Mouse (Mus musculus) midbrain, embryonic 15.5 days (tissue): ENCODE measurements around the gene Usp39. TPM values are rescaled to one million over a fixed set of nuclear protein-coding genes. Genes with fewer than 3 reads are reported as not detected.

ENCODE experiments used
- ATAC-seq: fragments of 200-750 bp; cut with Nextera tagmentation; replicated peaks from 2 replicates; pipeline ENCODE4 v1.8.0; 2017; ENCODE audit warnings: moderate TSS enrichment
- H3K27ac ChIP-seq: fragments of 300-500 bp; sonication (generic); 2 replicates; pipeline ENCODE4 v1.5.1; 2015; ENCODE audit warnings: mild to moderate bottlenecking, inconsistent platforms
- H3K27me3 ChIP-seq: fragments of 300-500 bp; sonication (generic); replicated peaks from 2 replicates; pipeline ENCODE4 v1.6.1; 2015; ENCODE audit warnings: inconsistent platforms
- H3K36me3 ChIP-seq: fragments of 300-500 bp; sonication (generic); replicated peaks from 2 replicates; pipeline ENCODE4 v1.6.1; 2015; ENCODE audit warnings: inconsistent platforms
- H3K4me1 ChIP-seq: fragments of 300-500 bp; sonication (generic); 2 replicates; pipeline ENCODE4 v1.6.1; 2015; ENCODE audit warnings: inconsistent platforms
- H3K4me2 ChIP-seq: fragments of 300-500 bp; sonication (generic); 2 replicates; pipeline ENCODE4 v1.6.1; 2015; ENCODE audit warnings: inconsistent platforms, mild to moderate bottlenecking, moderate library complexity
- H3K4me3 ChIP-seq: fragments of 300-500 bp; sonication (generic); 2 replicates; pipeline ENCODE4 v1.5.1; 2015; ENCODE audit warnings: mild to moderate bottlenecking, inconsistent platforms
- H3K9ac ChIP-seq: fragments of 300-500 bp; sonication (generic); 2 replicates; pipeline ENCODE4 v1.6.1; 2015; ENCODE audit warnings: mild to moderate bottlenecking, inconsistent platforms
- H3K9me3 ChIP-seq: fragments of 300-500 bp; sonication (generic); 2 replicates; pipeline ENCODE4 v1.6.1; 2016; ENCODE audit warnings: inconsistent platforms
- WGBS: fragments of 180-500 bp; shearing (Covaris S2); methylation state at CpG from one replicate; pipeline ENCODE4 v1.1.7; 2015; ENCODE audit warnings: mixed read lengths; 5-methylcytosine and 5-hydroxymethylcytosine counted together
- polyA plus RNA-seq: library from polyadenylated mRNA; unstranded; fragments of >200 nt; fragmentation: Nextera tagmentation; extraction: Ambion mirVana; gene quantifications from 2 replicates; pipeline ENCODE4 v1.2.1, GENCODE M21; 2015

The Usp39 gene
- polyA plus RNA-seq = 41.0 and 41.2 TPM in 2 replicates

DNA sequence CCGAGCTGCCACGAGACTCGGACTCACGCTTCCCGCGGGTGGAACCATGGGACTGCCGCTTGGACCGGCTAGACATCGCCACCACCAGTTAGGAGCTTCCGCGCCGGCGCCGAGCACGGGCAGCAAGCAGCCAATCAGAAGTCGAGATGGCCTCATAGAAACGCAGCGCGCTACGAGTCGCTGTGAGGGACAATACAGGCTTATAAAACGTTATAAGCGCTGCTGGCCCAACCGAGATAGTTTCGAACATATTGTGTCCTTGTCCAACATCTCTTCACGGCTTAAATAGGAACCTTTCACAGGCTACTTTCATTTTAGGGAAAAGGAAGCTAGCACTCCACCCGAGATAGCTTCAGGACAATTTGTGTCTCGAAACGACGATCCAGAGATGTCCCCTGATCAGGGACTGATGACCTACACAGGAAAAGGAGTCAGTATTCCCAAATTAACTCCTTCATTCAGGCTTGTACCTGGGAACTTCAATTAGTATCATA is at the start of gene Usp39:
Gene Usp39 (minus strand): TSS at position 111 of the 494 bp plus-strand sequence.
- Histone ChIP-seq H3K9ac (peak within 1 kb of the TSS; percentile 65), H3K27me3 (no peaks in the 10 kb centered on the region), H3K27ac (peak within 1 kb of the TSS; percentile 63), H3K4me1 (peaks cover 45% of the 10 kb centered on the region), H3K4me2 (peak within 1 kb of the TSS; percentile 76), H3K36me3 (peaks cover 8% of the 10 kb centered on the region; the same call in 1 of the 2 replicates), H3K9me3 (no peaks in the 10 kb centered on the region), H3K4me3 (peak within 1 kb of the TSS; percentile 60)
- ATAC-seq = peak; percentile 80
- WGBS = under 1% methylated on average over 30 of the region's 30 CpGs

DNA sequence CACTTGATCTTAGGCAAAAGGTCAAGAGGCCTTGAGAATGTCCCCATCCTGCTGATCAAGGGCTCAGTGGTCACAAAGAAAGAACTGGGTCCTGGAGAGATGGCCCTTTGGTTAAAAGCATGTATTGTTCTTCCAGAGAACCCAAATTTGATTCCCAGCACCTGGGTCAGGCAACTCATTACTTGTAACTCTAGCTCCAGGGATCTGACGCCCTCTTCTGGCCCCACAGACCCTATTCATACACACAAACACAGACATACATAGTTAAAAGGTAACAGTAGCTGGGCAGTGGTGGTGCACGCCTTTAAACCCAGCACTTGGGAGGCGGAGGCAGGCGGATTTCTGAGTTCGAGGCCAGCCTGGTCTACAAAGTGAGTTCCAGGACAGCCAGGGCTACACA is 47.4 kb upstream of the Usp39 start:
- no peak overlapping the region for H3K9ac ChIP-seq
- H3K27ac ChIP-seq = no peak overlapping the region
- no peak overlapping the region for H3K4me3 ChIP-seq
- peaks cover 15% of the 10 kb centered on the region for H3K27me3 ChIP-seq
- 89% methylated on average over 5 of the region's 5 CpGs for WGBS
- no peaks in the 10 kb centered on the region for H3K36me3 ChIP-seq
- no peak for ATAC-seq
- H3K4me1 ChIP-seq = peaks cover 10% of the 10 kb centered on the region
- H3K9me3 ChIP-seq = no peaks in the 10 kb centered on the region
- H3K4me2 ChIP-seq = no peak overlapping the region

GRCm38 (mm10) chr6:72390795-72391521 is 46.0 kb upstream of the Usp39 start:
- Histone ChIP-seq H3K36me3 (no peaks in the 10 kb centered on the region), H3K9ac (no peak overlapping the region), H3K4me2 (peak overlapping the region; percentile 52), H3K27ac (no peak overlapping the region), H3K4me3 (no peak overlapping the region), H3K27me3 (peaks cover 15% of the 10 kb centered on the region), H3K9me3 (no peaks in the 10 kb centered on the region), H3K4me1 (peaks cover 10% of the 10 kb centered on the region)
- ATAC-seq = no peak
- 17% methylated on average over 12 of the region's 12 CpGs for WGBS

DNA sequence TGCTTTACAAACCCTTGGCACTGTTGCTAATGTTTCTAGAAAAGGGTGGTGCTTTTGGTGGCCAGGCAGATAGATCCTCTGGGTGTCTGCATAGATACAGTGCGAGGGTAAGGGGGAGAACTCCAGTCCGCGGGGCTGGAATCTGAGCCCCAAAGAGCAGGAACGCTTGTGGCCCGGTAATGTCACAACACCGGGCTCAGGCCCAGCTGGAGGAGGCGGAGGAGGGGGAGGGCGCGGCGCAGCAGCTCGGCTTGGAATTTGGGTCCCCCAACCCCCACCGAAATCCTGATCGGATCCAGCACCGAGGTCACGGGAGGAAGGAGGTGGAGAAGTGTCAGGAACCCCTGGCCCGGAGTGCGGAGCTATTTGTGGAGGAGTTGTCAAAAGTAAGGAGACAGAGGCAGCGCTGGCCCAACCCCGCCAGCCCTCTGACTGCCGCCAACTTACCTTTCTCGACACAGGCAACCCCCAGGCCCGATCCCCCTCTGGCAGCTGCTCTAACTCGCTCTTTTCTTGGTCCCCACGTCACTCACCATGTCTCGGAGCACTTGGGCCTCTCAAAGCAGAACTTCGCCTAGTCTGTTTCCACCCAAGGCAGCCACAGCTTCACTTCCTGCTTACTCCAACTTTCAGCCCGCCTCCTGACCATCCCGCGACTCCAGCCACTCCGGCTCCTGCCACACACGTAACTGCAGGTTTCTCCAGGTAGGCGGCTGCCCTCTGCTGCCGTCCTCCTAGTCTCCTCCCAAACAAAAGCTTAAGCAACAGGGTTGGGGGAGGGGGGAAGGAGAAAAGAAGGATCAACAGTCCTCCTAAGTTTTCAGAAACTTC is 45.2 kb upstream of the Usp39 start, which contains the start of gene Vamp8:
Gene Vamp8 (minus strand): TSS at position 763 of the 831 bp plus-strand sequence.
- peak; percentile 48; the same call in 1 of the 2 replicates for ATAC-seq
- H3K9me3 ChIP-seq = no peaks in the 10 kb centered on the region
- H3K4me3 ChIP-seq = peak within 1 kb of the TSS; percentile 27
- peak within 1 kb of the TSS; percentile 22; the same call in 1 of the 2 replicates for H3K9ac ChIP-seq
- H3K4me1 ChIP-seq = peaks cover 10% of the 10 kb centered on the region
- no peak within 1 kb of the TSS for H3K27ac ChIP-seq
- H3K36me3 ChIP-seq = no peaks in the 10 kb centered on the region
- H3K4me2 ChIP-seq = peak within 1 kb of the TSS; percentile 52
- peaks cover 15% of the 10 kb centered on the region for H3K27me3 ChIP-seq
- WGBS = 3% methylated on average over 33 of the region's 33 CpGs

GRCm38 (mm10) chr6:72389471-72389940 is 44.5 kb upstream of the Usp39 start:
- Histone ChIP-seq H3K4me1 (peaks cover 10% of the 10 kb centered on the region), H3K36me3 (no peaks in the 10 kb centered on the region), H3K9ac (peak overlapping the region; percentile 22; the same call in 1 of the 2 replicates), H3K9me3 (no peaks in the 10 kb centered on the region), H3K27me3 (peaks cover 15% of the 10 kb centered on the region), H3K4me2 (peak overlapping the region; percentile 52), H3K27ac (no peak overlapping the region), H3K4me3 (peak overlapping the region; percentile 27)
- ATAC-seq = 0 out of 2 replicates have a peak, but pooled peaks have one; percentile 6
- WGBS = 33% methylated on average over 13 of the region's 13 CpGs

GRCm38 (mm10) chr6:72388791-72389329 is 43.9 kb upstream of the Usp39 start:
- WGBS = 93% methylated on average over 6 of the region's 6 CpGs

GRCm38 (mm10) chr6:72388266-72388665 is 43.3 kb upstream of the Usp39 start:
- Histone ChIP-seq H3K9me3 (no peaks in the 10 kb centered on the region), H3K27me3 (peaks cover 15% of the 10 kb centered on the region), H3K4me2 (no peak overlapping the region), H3K4me3 (no peak overlapping the region), H3K27ac (no peak overlapping the region), H3K36me3 (no peaks in the 10 kb centered on the region), H3K4me1 (peaks cover 10% of the 10 kb centered on the region), H3K9ac (no peak overlapping the region)
- ATAC-seq = no peak
- WGBS = 75% methylated on average over 10 of the region's 10 CpGs

More at GRCm38 (mm10) chr6:72388791-72389329, 43.9 kb upstream of the Usp39 start:
- H3K27ac ChIP-seq = no peak overlapping the region
- no peaks in the 10 kb centered on the region for H3K36me3 ChIP-seq
- no peak overlapping the region for H3K4me2 ChIP-seq
- H3K9ac ChIP-seq = no peak overlapping the region
- no peak overlapping the region for H3K4me3 ChIP-seq
- H3K27me3 ChIP-seq = peaks cover 15% of the 10 kb centered on the region
- no peak for ATAC-seq
- H3K9me3 ChIP-seq = no peaks in the 10 kb centered on the region
- H3K4me1 ChIP-seq = peaks cover 10% of the 10 kb centered on the region

DNA sequence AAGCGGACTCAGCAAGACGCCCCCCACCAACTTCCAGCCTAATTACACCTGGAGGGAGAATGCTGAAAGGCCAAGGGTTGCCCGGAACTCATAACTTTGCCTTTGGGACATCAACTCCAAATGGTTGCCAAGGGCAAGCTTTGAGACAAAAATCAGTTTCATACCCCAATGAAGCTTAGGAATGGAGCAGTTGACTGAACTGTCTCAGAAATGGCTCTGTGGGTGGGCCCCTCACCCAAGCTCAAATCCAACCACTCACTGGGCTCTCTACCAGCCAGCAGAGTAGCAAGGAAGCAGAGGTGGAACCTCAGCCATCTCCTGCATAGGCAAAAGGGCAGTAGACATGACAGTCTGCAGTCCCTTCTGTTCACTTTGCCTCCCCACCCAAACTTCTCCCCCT is 42.8 kb upstream of the Usp39 start:
- Histone ChIP-seq H3K27me3 (peaks cover 15% of the 10 kb centered on the region), H3K4me1 (peaks cover 10% of the 10 kb centered on the region), H3K27ac (no peak overlapping the region), H3K9ac (no peak overlapping the region), H3K9me3 (no peaks in the 10 kb centered on the region), H3K4me2 (no peak overlapping the region), H3K4me3 (no peak overlapping the region), H3K36me3 (no peaks in the 10 kb centered on the region)
- WGBS = 72% methylated on average over 3 of the region's 3 CpGs
- ATAC-seq = no peak

DNA sequence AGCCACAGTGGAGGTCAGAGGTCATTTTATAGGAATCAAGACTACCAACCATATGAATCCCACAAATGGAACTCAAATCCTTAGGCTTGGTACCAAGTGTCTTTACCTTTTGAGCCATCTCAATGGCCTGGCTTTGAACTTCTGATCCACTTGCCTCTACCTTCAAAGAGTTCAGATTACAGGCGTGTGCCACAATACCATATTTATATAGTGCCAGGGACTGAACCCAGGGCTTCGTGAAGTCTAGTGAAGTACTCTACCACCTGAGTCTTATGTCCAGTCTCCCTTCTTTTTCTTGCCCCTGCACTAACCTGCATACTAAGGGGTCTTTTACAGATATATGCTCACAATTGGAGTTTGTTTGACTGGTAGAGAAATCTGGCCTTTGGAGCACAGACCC is 41.6 kb upstream of the Usp39 start:
- no peak overlapping the region for H3K4me3 ChIP-seq

DNA sequence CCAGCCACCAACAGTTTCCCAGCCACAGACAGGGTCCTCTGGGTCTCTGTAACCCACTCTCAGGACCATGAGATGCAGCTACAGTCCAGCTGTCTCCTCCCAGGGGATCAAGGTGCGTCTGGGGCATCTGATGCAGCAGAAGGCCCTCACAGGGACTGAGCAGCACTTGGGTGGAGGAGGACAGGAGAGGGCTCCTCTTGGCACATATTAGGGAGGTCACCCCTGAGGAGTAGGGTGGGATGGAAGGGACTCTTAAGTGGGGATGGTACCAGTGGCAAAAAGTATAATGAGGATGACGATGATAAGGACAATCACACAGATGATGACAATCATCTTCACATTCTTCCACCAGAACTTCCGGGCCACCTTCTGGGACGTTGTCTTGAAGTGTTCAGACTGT is 40.3 kb upstream of the Usp39 start:
- no peak overlapping the region for H3K27ac ChIP-seq
- ATAC-seq = no peak
- no peak overlapping the region for H3K9ac ChIP-seq
- 93% methylated on average over 4 of the region's 4 CpGs for WGBS
- H3K9me3 ChIP-seq = no peaks in the 10 kb centered on the region
- H3K4me3 ChIP-seq = no peak overlapping the region
- peaks cover 14% of the 10 kb centered on the region; the same call in 1 of the 2 replicates for H3K27me3 ChIP-seq
- H3K36me3 ChIP-seq = no peaks in the 10 kb centered on the region
- H3K4me2 ChIP-seq = no peak overlapping the region
- peaks cover 8% of the 10 kb centered on the region for H3K4me1 ChIP-seq

More for the DNA sequence above, 41.6 kb upstream of the Usp39 start:
- Histone ChIP-seq H3K9ac (no peak overlapping the region), H3K4me1 (peaks cover 10% of the 10 kb centered on the region), H3K4me2 (no peak overlapping the region), H3K27me3 (peaks cover 15% of the 10 kb centered on the region), H3K27ac (no peak overlapping the region), H3K9me3 (no peaks in the 10 kb centered on the region), H3K36me3 (no peaks in the 10 kb centered on the region)
- ATAC-seq = no peak
- 95% methylated on average over 2 of the region's 2 CpGs for WGBS

DNA sequence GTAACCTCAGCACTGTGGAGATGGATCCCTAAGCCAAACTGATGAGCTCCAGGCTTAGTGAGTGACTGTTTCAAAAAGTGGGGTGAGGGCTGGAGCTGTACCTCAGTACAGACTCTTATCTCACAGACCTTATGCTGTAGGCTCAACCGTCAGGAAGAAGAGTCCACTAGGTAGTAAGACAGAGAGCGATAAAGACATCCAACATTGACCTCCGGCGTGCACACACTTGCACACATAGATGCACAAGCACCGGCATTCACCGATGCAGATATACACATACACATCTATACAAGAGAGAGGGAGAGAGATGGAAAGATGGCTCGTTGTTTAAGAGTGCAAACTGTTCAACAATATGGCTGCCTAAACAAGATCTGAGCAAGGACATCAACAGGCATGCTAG is 39.0 kb upstream of the Usp39 start:
- no peak overlapping the region for H3K27ac ChIP-seq
- ATAC-seq = no peak
- H3K9me3 ChIP-seq = no peaks in the 10 kb centered on the region
- H3K4me1 ChIP-seq = peaks cover 6% of the 10 kb centered on the region
- peaks cover 23% of the 10 kb centered on the region for H3K27me3 ChIP-seq
- no peaks in the 10 kb centered on the region for H3K36me3 ChIP-seq
- 96% methylated on average over 7 of the region's 7 CpGs for WGBS
- no peak overlapping the region for H3K4me2 ChIP-seq
- no peak overlapping the region for H3K4me3 ChIP-seq
- H3K9ac ChIP-seq = no peak overlapping the region
